Mouse (Mus musculus): ENCODE data around the gene Nqo2. TPM values are rescaled to one million over a fixed set of nuclear protein-coding genes. Genes with fewer than 3 reads are reported as not detected.

The Nqo2 gene
- polyA plus RNA-seq (2012; rRNA removed) (7.3 and 12.0 TPM in 2 replicates), polyA plus RNA-seq (2014; fragmentation: Nextera tagmentation; extraction: Ambion mirVana) (25.0 and 27.4 TPM in 2 replicates)

- 4% methylated on average over 22 of the region's 22 CpGs for WGBS (ENCODE audit: insufficient replicate concordance)
These were observed at the start of gene Nqo2 for GRCm38 (mm10) chr13:33964206-33965046. TSS of gene Nqo2 (plus strand) at chr13:33964687.

GRCm38 (mm10) chr13:33921041-33921440 lies 43.4 kb upstream of the Nqo2 start:
- no peak overlapping the region for H3K27ac ChIP-seq
- no peak for TF ChIP-seq EP300 (IDR thresholded peaks at IDR 0.05; ENCODE audit: low read depth)
- H3K27me3 ChIP-seq (ENCODE audit: control insufficient read depth, insufficient read depth, low read length), result no peaks in the 10 kb centered on the region
- H3K36me3 ChIP-seq (replicated peaks; ENCODE audit: control insufficient read depth, insufficient read depth, low read depth), result no peaks in the 10 kb centered on the region
- WGBS (ENCODE audit: insufficient replicate concordance), result 67% methylated on average over 6 of the region's 6 CpGs
- no peak overlapping the region for H3K4me3 ChIP-seq (ENCODE audit: insufficient read depth in 1 of 2, low read depth in 2 of 2, low read length in 2 of 2)
- H3K9me3 ChIP-seq (ENCODE audit: control insufficient read depth, low read length), result no peaks in the 10 kb centered on the region
- H3K9ac ChIP-seq (replicated peaks), result no peak overlapping the region
- no peaks in the 10 kb centered on the region for H3K4me1 ChIP-seq (replicated peaks; ENCODE audit: control insufficient read depth in 2 of 2, insufficient read depth in 2 of 2, low read length in 1 of 2)
- no peak for DNase-seq (ENCODE audit: low read depth in 3 of 3, low spot score in 3 of 3)
- no peak for ATAC-seq (ENCODE audit: insufficient read depth)
- H3K4me2 ChIP-seq (ENCODE audit: low read depth), result no peak overlapping the region

More at GRCm38 (mm10) chr13:33964206-33965046, at the start of gene Nqo2:
- Histone ChIP-seq H3K9me3 (ENCODE audit: control insufficient read depth, low read length) (no peaks in the 10 kb centered on the region), H3K9ac (replicated peaks) (peak within 1 kb of the TSS; percentile 78), H3K4me2 (ENCODE audit: low read depth) (peak within 1 kb of the TSS; percentile 82), H3K27me3 (ENCODE audit: control insufficient read depth, insufficient read depth, low read length) (no peaks in the 10 kb centered on the region), H3K4me3 (ENCODE audit: insufficient read depth in 1 of 2, low read depth in 2 of 2, low read length in 2 of 2) (peak within 1 kb of the TSS; percentile 64 to 90), H3K36me3 (replicated peaks; ENCODE audit: control insufficient read depth, insufficient read depth, low read depth) (no peaks in the 10 kb centered on the region), H3K4me1 (replicated peaks; ENCODE audit: control insufficient read depth in 2 of 2, insufficient read depth in 2 of 2, low read length in 1 of 2) (peaks cover 5 to 17% of the 10 kb centered on the region in 2 experiments; a peak in 2 of 4 replicates), H3K27ac (peak within 1 kb of the TSS; percentile 73)
- DNase-seq (ENCODE audit: low read depth in 3 of 3, low spot score in 3 of 3) (peak; percentile 49 to 53 (median 51)), ATAC-seq (ENCODE audit: insufficient read depth) (peak; percentile 76)
- no peak for TF ChIP-seq EP300 (IDR thresholded peaks at IDR 0.05; ENCODE audit: low read depth)
- TF ChIP-seq CTCF (IDR thresholded peaks at IDR 0.05; ENCODE audit: low read depth), result peak; percentile 73

DNA sequence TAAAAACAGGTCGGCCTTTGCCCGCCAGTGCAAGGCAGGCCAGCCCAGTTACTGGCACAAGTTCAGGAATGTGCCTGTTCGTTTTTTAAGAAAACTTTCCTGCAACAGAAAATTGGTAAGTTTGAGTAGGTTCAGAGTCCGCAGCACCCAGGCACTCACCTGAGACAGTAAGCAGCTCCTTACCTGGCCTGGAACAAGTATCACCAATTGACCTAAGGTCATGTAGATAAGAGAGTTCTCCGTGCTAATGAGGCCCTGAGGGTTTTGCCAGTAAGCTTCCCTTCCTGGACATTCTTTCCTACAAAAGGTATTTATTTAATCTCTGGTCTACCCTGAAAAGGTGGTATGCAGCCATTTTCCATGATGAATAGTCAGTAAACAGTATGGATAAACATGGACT lies 42.8 kb upstream of the Nqo2 start:
- Histone ChIP-seq H3K27me3 (ENCODE audit: control insufficient read depth, insufficient read depth, low read length) (no peaks in the 10 kb centered on the region), H3K36me3 (replicated peaks; ENCODE audit: control insufficient read depth, insufficient read depth, low read depth) (no peaks in the 10 kb centered on the region), H3K9me3 (ENCODE audit: control insufficient read depth, low read length) (no peaks in the 10 kb centered on the region), H3K4me3 (ENCODE audit: insufficient read depth in 1 of 2, low read depth in 2 of 2, low read length in 2 of 2) (no peak overlapping the region), H3K9ac (replicated peaks) (no peak overlapping the region), H3K27ac (no peak overlapping the region), H3K4me2 (ENCODE audit: low read depth) (no peak overlapping the region), H3K4me1 (replicated peaks; ENCODE audit: control insufficient read depth in 2 of 2, insufficient read depth in 2 of 2, low read length in 1 of 2) (no peaks in the 10 kb centered on the region)
- TF ChIP-seq EP300 (IDR thresholded peaks at IDR 0.05; ENCODE audit: low read depth) (no peak), CTCF (IDR thresholded peaks at IDR 0.05; ENCODE audit: low read depth) (no peak)
- ATAC-seq (ENCODE audit: insufficient read depth) (no peak), DNase-seq (ENCODE audit: low read depth in 3 of 3, low spot score in 3 of 3) (no peak)
- 63% methylated on average over 5 of the region's 5 CpGs for WGBS (ENCODE audit: insufficient replicate concordance)

DNA sequence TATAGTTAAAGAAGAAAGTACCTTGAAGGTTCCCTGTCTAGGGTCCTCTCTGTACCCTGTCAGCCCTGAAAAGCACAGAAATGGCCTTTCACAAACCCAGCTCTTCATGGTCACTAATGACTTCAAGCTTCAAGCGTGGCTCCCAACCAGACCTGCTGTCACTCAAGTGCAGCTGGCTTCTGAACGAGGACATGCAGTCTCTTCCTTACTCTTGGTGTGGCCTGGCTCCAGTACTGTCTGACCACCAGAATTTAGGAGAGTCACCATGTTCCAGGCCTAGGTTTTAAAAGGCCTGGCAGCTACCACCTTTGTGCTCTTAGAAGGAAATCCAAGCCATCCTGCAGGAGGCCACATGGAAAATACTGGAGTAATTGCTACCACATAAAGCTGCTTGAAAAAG lies 34.2 kb upstream of the Nqo2 start:
- Histone ChIP-seq H3K4me3 (ENCODE audit: insufficient read depth in 1 of 2, low read depth in 2 of 2, low read length in 2 of 2) (no peak overlapping the region), H3K9ac (replicated peaks) (no peak overlapping the region), H3K36me3 (replicated peaks; ENCODE audit: control insufficient read depth, insufficient read depth, low read depth) (no peaks in the 10 kb centered on the region), H3K9me3 (ENCODE audit: control insufficient read depth, low read length) (no peaks in the 10 kb centered on the region), H3K27me3 (ENCODE audit: control insufficient read depth, insufficient read depth, low read length) (no peaks in the 10 kb centered on the region; the same call in 1 of the 2 replicates), H3K4me2 (ENCODE audit: low read depth) (no peak overlapping the region), H3K27ac (no peak overlapping the region), H3K4me1 (replicated peaks; ENCODE audit: control insufficient read depth in 2 of 2, insufficient read depth in 2 of 2, low read length in 1 of 2) (no peaks in the 10 kb centered on the region)
- 40% methylated on average over 2 of the region's 2 CpGs for WGBS (ENCODE audit: insufficient replicate concordance)
- TF ChIP-seq EP300 (IDR thresholded peaks at IDR 0.05; ENCODE audit: low read depth) (no peak), CTCF (IDR thresholded peaks at IDR 0.05; ENCODE audit: low read depth) (no peak)
- ATAC-seq (ENCODE audit: insufficient read depth), result no peak
- no peak for DNase-seq (ENCODE audit: low read depth in 3 of 3, low spot score in 3 of 3)

- TF ChIP-seq CTCF (IDR thresholded peaks at IDR 0.05; ENCODE audit: low read depth) (no peak), EP300 (IDR thresholded peaks at IDR 0.05; ENCODE audit: low read depth) (no peak)
- Histone ChIP-seq H3K36me3 (replicated peaks; ENCODE audit: control insufficient read depth, insufficient read depth, low read depth) (no peaks in the 10 kb centered on the region), H3K9ac (replicated peaks) (no peak overlapping the region), H3K27ac (no peak overlapping the region), H3K4me1 (replicated peaks; ENCODE audit: control insufficient read depth in 2 of 2, insufficient read depth in 2 of 2, low read length in 1 of 2) (peaks cover 0 to under 1% of the 10 kb centered on the region in 2 experiments; a peak in 2 of 4 replicates), H3K4me2 (ENCODE audit: low read depth) (no peak overlapping the region), H3K27me3 (ENCODE audit: control insufficient read depth, insufficient read depth, low read length) (no peaks in the 10 kb centered on the region; the same call in 1 of the 2 replicates), H3K4me3 (ENCODE audit: insufficient read depth in 1 of 2, low read depth in 2 of 2, low read length in 2 of 2) (no peak overlapping the region), H3K9me3 (ENCODE audit: control insufficient read depth, low read length) (no peaks in the 10 kb centered on the region)
- WGBS (ENCODE audit: insufficient replicate concordance), result 53% methylated on average over 3 of the region's 3 CpGs
- DNase-seq (ENCODE audit: low read depth in 3 of 3, low spot score in 3 of 3) (no peak), ATAC-seq (ENCODE audit: insufficient read depth) (no peak)
These were observed 33.6 kb upstream of the Nqo2 start for GRCm38 (mm10) chr13:33930912-33931311.
